Mouse (Mus musculus) intestine, embryonic 15.5 days (tissue): Measurements from ENCODE around the gene Zbtb42. TPM values are rescaled to one million over a fixed set of nuclear protein-coding genes. Genes with fewer than 3 reads are reported as not detected.

Source experiments
- ATAC-seq: fragments of 200-750 bp; cut with Nextera tagmentation; 2 replicates; pipeline ENCODE4 v1.8.0; 2017; ENCODE audit warnings: moderate TSS enrichment, moderate library complexity
- H3K27ac ChIP-seq: fragments of 300-500 bp; sonication (generic); 2 replicates; pipeline ENCODE4 v1.5.1; 2015; ENCODE audit warnings: mild to moderate bottlenecking, inconsistent platforms
- H3K27me3 ChIP-seq: fragments of 300-500 bp; sonication (generic); replicated peaks from 2 replicates; pipeline ENCODE4 v1.6.1; 2015; ENCODE audit warnings: inconsistent platforms
- H3K36me3 ChIP-seq: fragments of 300-500 bp; sonication (generic); 2 replicates; pipeline ENCODE4 v1.6.1; 2015; ENCODE audit warnings: inconsistent platforms
- H3K4me1 ChIP-seq: fragments of 300-500 bp; sonication (generic); replicated peaks from 2 replicates; pipeline ENCODE4 v1.6.1; 2015; ENCODE audit warnings: inconsistent platforms
- H3K4me2 ChIP-seq: fragments of 300-500 bp; sonication (generic); replicated peaks from 2 replicates; pipeline ENCODE4 v1.6.1; 2015; ENCODE audit warnings: mild to moderate bottlenecking, inconsistent platforms
- H3K4me3 ChIP-seq: fragments of 300-500 bp; sonication (generic); replicated peaks from 2 replicates; pipeline ENCODE4 v1.5.1; 2015; ENCODE audit warnings: inconsistent platforms
- H3K9ac ChIP-seq: fragments of 300-500 bp; sonication (generic); 2 replicates; pipeline ENCODE4 v1.6.1; 2015; ENCODE audit warnings: inconsistent platforms
- H3K9me3 ChIP-seq: fragments of 300-500 bp; sonication (generic); 2 replicates; pipeline ENCODE4 v1.6.1; 2016; ENCODE audit warnings: inconsistent platforms
- WGBS: fragments of 180-500 bp; shearing (Covaris S2); methylation state at CpG from one replicate; pipeline ENCODE4 v1.1.7; 2015; 5-methylcytosine and 5-hydroxymethylcytosine counted together
- polyA plus RNA-seq: library from polyadenylated mRNA; unstranded; fragments of >200 nt; fragmentation: Nextera tagmentation; extraction: Ambion mirVana; gene quantifications from 2 replicates; pipeline ENCODE4 v1.2.1, GENCODE M21; 2015

The Zbtb42 gene
- polyA plus RNA-seq, result 7.5 and 10.3 TPM in 2 replicates

DNA sequence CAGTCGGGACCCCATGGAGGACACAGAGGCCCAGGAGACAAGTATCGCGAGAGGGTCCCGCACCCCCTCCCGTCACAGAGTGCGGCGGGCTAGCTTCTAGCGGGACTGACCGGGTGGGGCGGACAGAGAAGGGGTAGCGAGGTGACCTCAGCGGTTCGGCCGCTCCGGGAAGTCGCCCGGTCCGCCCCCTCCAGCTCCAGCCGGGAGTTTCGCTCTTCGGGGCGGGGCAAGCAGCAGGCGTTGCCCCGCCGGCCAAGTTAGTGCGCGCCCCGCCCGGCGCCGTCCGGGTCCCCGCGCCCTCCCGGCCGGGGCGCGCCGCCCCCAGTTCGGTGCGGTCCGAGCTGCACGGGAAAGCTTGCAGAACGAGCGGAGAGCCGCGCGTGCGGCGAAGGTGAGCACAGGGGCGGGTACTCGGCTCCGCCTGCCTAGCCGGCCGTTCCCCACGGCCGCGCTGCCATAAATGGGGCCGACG is at the start of gene Zbtb42:
Gene Zbtb42 (plus strand): TSS at position 274 of the 472 bp plus-strand sequence.
- H3K36me3 ChIP-seq, result no peaks in the 10 kb centered on the region
- peaks cover 17% of the 10 kb centered on the region for H3K27me3 ChIP-seq
- H3K4me1 ChIP-seq, result peaks cover 42% of the 10 kb centered on the region
- peak within 1 kb of the TSS; percentile 70 for H3K9ac ChIP-seq
- peak within 1 kb of the TSS; percentile 71 for H3K4me3 ChIP-seq
- peak within 1 kb of the TSS; percentile 90 for H3K27ac ChIP-seq
- WGBS, result under 1% methylated on average over 54 of the region's 60 CpGs
- H3K4me2 ChIP-seq, result peak within 1 kb of the TSS; percentile 98
- peak; percentile 41 for ATAC-seq
- H3K9me3 ChIP-seq, result no peaks in the 10 kb centered on the region

DNA sequence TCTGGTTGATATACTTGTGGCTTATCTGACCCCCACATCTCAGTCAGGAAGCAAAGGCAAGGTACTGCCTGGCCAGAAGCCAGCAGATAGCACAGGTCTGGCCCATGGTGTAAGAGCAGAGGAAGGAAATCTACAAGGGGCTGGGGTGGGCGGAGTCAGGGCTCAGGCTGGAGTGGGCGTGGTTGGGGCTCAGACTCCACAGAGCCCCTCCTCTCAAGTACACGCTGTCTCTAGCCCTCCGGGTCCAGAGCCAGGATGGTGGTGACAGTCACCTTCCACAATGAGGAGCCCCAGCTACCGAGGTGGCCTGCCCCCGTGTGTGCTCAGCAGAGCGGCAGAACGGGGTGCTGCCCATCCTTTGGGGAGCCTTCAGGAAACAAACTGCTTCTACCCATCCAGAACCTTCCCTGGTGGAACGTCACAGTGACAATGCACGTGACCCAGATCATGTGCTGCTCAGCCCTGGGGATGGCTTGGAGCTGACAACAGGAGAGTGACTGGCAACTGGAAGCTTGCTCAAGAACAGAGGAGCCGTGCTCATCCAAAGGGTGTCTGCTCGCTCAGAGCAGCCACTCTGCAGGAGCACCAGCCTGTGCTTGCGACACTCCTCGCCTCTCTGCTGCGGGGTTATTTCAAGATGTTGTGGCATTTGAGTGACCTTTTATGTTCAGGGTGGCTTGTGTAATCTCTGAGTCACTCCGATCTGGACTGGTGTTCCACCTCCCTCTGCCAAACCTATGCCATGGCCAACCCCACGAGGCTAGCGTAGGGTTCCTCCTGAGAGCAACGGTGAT is 49.5 kb upstream of the Zbtb42 start:
- no peaks in the 10 kb centered on the region for H3K9me3 ChIP-seq
- WGBS, result 31% methylated on average over 19 of the region's 19 CpGs
- peak; percentile 77 for ATAC-seq
- peak overlapping the region; percentile 67 for H3K4me2 ChIP-seq
- H3K27ac ChIP-seq, result peak overlapping the region; percentile 36; the same call in 1 of the 2 replicates
- no peaks in the 10 kb centered on the region for H3K36me3 ChIP-seq
- H3K27me3 ChIP-seq, result no peaks in the 10 kb centered on the region
- H3K4me3 ChIP-seq, result peak overlapping the region; percentile 22; the same call in 1 of the 2 replicates
- peaks cover 26% of the 10 kb centered on the region for H3K4me1 ChIP-seq
- H3K9ac ChIP-seq, result 0 out of 2 replicates have a peak overlapping the region, but pooled peaks have one; percentile 28

DNA sequence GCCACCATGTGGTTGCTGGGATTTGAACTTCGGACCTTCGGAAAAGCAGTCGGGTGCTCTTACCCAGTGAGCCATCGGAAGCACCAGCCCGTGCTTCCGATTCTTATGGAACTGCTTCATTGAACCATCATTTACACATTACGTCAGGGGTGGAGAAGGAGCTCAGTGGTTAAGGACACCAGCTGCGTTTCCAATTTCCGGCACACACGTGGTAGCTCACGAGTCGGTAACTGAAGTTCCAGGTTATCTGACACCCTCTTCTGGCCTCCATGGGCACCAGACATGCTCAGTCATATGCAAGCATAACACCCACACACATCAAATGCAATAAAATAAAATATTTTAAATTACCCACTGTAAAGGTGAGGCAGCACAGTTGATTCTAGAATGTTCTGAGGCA is 48.6 kb upstream of the Zbtb42 start:
- H3K4me3 ChIP-seq, result no peak overlapping the region
- no peaks in the 10 kb centered on the region for H3K27me3 ChIP-seq
- no peaks in the 10 kb centered on the region for H3K9me3 ChIP-seq
- no peak overlapping the region for H3K4me2 ChIP-seq
- 92% methylated on average over 12 of the region's 12 CpGs for WGBS
- no peak overlapping the region for H3K9ac ChIP-seq
- no peak for ATAC-seq
- no peaks in the 10 kb centered on the region for H3K36me3 ChIP-seq
- H3K4me1 ChIP-seq, result peaks cover 26% of the 10 kb centered on the region
- H3K27ac ChIP-seq, result no peak overlapping the region

GRCm38 (mm10) chr12:112630796-112631195 is 47.8 kb upstream of the Zbtb42 start:
- no peaks in the 10 kb centered on the region for H3K27me3 ChIP-seq
- H3K4me2 ChIP-seq, result no peak overlapping the region
- no peaks in the 10 kb centered on the region for H3K9me3 ChIP-seq
- H3K9ac ChIP-seq, result no peak overlapping the region
- H3K4me1 ChIP-seq, result peaks cover 26% of the 10 kb centered on the region
- H3K27ac ChIP-seq, result no peak overlapping the region
- no peak for ATAC-seq
- no peaks in the 10 kb centered on the region for H3K36me3 ChIP-seq
- H3K4me3 ChIP-seq, result no peak overlapping the region
- WGBS, result 70% methylated on average over 5 of the region's 5 CpGs

GRCm38 (mm10) chr12:112631472-112631871 is 47.2 kb upstream of the Zbtb42 start:
- no peak for ATAC-seq
- no peak overlapping the region for H3K9ac ChIP-seq
- WGBS, result 23% methylated on average over 1 of the region's 1 CpGs

DNA sequence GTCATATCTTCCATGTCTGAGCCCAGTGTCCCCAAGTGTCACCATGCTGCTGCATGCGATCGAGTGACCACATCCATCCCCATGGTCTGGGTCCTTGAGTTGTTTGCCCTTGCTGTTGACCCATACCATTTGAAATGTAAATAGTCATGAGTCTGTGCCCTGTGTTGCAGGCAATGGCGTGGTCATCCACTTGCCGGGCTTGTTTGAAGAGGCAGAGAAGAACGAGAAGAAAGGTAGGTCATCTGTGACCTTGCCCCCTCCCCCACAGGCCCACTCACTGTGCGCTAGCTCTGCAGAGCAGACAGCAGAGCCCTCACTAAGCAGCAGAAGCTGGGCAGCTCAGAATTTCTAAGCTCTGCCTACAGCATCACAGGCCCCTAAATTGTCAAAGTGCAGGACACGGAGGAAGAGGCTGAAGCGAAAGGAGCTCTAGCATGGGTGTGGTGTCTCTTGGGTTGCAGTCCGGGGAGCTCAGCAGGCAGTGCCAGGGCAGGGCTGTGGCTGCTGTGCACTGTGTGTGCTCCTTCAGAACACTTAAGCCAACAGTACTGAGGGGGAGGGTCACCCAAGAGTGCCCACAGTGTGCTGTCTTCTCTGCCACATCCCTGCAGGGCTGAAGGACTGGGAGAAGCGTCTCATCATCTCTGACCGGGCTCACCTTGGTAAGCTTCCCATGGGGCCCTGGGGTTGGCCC is 46.4 kb upstream of the Zbtb42 start:
- Histone ChIP-seq H3K36me3 (no peaks in the 10 kb centered on the region), H3K27ac (no peak overlapping the region), H3K4me1 (peaks cover 21% of the 10 kb centered on the region)

More at GRCm38 (mm10) chr12:112631472-112631871, 47.2 kb upstream of the Zbtb42 start:
- no peaks in the 10 kb centered on the region for H3K9me3 ChIP-seq
- no peaks in the 10 kb centered on the region for H3K27me3 ChIP-seq
- no peak overlapping the region for H3K27ac ChIP-seq
- H3K36me3 ChIP-seq, result no peaks in the 10 kb centered on the region
- no peak overlapping the region for H3K4me3 ChIP-seq
- no peak overlapping the region for H3K4me2 ChIP-seq
- peaks cover 21% of the 10 kb centered on the region for H3K4me1 ChIP-seq

DNA sequence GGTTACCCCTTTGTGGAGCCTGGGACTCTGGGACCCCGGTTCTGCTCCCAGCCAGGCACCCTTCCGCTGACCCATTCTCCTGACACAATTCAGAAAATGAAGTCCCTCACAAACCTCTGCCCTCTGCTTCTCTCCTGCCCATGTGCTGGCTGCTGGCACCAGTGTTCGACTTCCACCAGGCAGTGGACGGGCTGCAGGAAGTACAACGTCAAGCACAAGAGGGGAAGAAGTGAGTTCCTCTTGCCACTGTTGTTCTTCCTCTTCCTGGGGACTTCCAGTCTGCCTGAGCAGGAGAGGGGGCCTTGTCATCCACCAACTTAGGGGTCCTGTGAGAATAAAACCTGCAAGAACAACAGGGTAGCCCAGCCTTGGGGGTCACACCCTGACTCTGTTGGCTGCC is 45.7 kb upstream of the Zbtb42 start:
- Histone ChIP-seq H3K4me2 (no peak overlapping the region), H3K9ac (no peak overlapping the region), H3K4me3 (no peak overlapping the region), H3K36me3 (no peaks in the 10 kb centered on the region), H3K27me3 (no peaks in the 10 kb centered on the region), H3K9me3 (no peaks in the 10 kb centered on the region), H3K27ac (no peak overlapping the region), H3K4me1 (peaks cover 21% of the 10 kb centered on the region)
- ATAC-seq, result no peak
- 81% methylated on average over 5 of the region's 5 CpGs for WGBS

More for the DNA sequence above, 46.4 kb upstream of the Zbtb42 start:
- 54% methylated on average over 11 of the region's 11 CpGs for WGBS
- no peak for ATAC-seq
- Histone ChIP-seq H3K4me2 (no peak overlapping the region), H3K4me3 (no peak overlapping the region), H3K9ac (no peak overlapping the region), H3K9me3 (no peaks in the 10 kb centered on the region), H3K27me3 (no peaks in the 10 kb centered on the region)

- Histone ChIP-seq H3K9me3 (no peaks in the 10 kb centered on the region), H3K4me3 (no peak overlapping the region), H3K4me1 (peaks cover 16% of the 10 kb centered on the region), H3K27me3 (no peaks in the 10 kb centered on the region), H3K4me2 (no peak overlapping the region), H3K27ac (no peak overlapping the region), H3K9ac (no peak overlapping the region), H3K36me3 (no peaks in the 10 kb centered on the region)
- ATAC-seq, result peak; percentile 14; the same call in 1 of the 2 replicates
- 60% methylated on average over 9 of the region's 9 CpGs for WGBS
Measured at GRCm38 (mm10) chr12:112633686-112634085, 44.9 kb upstream of the Zbtb42 start.

DNA sequence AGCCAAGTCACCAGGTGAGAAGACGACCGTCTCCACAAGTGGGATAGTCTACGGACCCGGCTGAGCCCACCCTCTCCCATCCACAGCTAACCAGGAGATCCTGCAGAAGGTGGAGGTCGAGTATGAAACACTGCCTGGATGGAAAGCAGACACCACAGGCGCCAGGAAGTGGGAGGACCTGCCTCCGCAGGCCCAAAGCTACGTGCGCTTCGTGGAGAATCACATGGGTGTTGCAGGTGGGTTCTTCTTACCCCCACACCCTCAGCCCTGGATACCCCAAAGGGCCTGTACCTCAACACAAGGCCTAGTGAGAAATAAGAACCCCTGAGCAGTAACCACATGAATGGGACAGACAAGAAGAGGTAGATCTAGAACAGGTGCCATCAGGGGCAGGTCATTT is 39.1 kb upstream of the Zbtb42 start:
- H3K4me3 ChIP-seq, result no peak overlapping the region
- H3K4me2 ChIP-seq, result no peak overlapping the region
- no peak overlapping the region for H3K27ac ChIP-seq
- 0 out of 2 replicates have a peak, but pooled peaks cover 3% of the 10 kb centered on the region for H3K4me1 ChIP-seq
- H3K27me3 ChIP-seq, result no peaks in the 10 kb centered on the region
- no peak overlapping the region for H3K9ac ChIP-seq
- no peaks in the 10 kb centered on the region for H3K9me3 ChIP-seq
- no peaks in the 10 kb centered on the region for H3K36me3 ChIP-seq
- no peak for ATAC-seq
- 72% methylated on average over 10 of the region's 10 CpGs for WGBS

GRCm38 (mm10) chr12:112643126-112643525 is 35.5 kb upstream of the Zbtb42 start:
- H3K4me3 ChIP-seq, result no peak overlapping the region
- H3K9me3 ChIP-seq, result no peaks in the 10 kb centered on the region
- H3K27me3 ChIP-seq, result no peaks in the 10 kb centered on the region
- peaks cover 15% of the 10 kb centered on the region for H3K4me1 ChIP-seq
- no peak for ATAC-seq
- no peaks in the 10 kb centered on the region for H3K36me3 ChIP-seq
- H3K27ac ChIP-seq, result no peak overlapping the region
- 85% methylated on average over 6 of the region's 6 CpGs for WGBS
- H3K9ac ChIP-seq, result no peak overlapping the region
- H3K4me2 ChIP-seq, result no peak overlapping the region

DNA sequence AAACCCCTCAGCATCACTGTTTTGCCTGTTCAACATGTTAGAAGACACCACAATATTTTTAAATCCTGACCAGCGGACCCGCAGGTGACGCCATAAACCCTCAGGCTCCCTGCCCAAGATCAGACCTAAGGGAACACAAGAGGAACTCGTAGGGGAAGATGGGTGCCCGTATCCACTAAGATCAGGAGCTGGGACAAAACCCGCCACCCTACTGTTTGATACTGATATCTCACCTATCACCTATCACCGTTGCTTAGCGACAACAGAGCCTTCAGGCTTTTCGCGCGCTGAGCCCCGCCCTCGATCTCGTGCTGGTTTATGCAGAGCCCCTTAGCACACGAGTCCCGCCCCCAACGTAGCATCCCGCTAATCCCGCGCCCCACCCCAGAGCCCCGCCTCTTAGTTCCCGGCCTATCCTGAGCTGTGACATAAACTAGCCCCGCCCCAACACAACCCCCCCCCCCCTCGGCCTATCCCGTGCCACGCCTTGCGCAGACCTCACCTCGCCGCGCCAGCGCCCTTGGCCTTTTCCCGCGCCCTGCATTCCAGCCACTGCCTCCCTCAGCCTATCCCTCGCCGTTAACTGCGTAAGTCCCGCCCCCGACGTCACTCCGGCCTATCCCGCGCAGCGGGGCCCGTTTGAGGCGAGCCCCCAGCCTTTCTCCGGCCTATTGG is 34.3 kb upstream of the Zbtb42 start, which contains the start of gene Siva1:
Gene Siva1 (plus strand): TSS at position 500 of the 675 bp plus-strand sequence.
- peak within 1 kb of the TSS; percentile 77 for H3K9ac ChIP-seq
- no peaks in the 10 kb centered on the region for H3K9me3 ChIP-seq
- peaks cover 15% of the 10 kb centered on the region for H3K4me1 ChIP-seq
- H3K4me3 ChIP-seq, result peak within 1 kb of the TSS; percentile 73
- peak within 1 kb of the TSS; percentile 78 for H3K27ac ChIP-seq
- 0 out of 2 replicates have a peak, but pooled peaks cover 4% of the 10 kb centered on the region for H3K36me3 ChIP-seq
- H3K27me3 ChIP-seq, result no peaks in the 10 kb centered on the region
- peak within 1 kb of the TSS; percentile 69 for H3K4me2 ChIP-seq
- peak; percentile 98 for ATAC-seq
- WGBS, result 2% methylated on average over 46 of the region's 46 CpGs
